Mouse (Mus musculus) lung, embryonic 15.5 days (tissue): ENCODE data around the gene Pole. TPM values are rescaled to one million over a fixed set of nuclear protein-coding genes. Genes with fewer than 3 reads are reported as not detected.

Experiments
- ATAC-seq: fragments of 200-750 bp; cut with Nextera tagmentation; 2 replicates; pipeline ENCODE4 v1.8.0; 2017; ENCODE audit warnings: moderate number of reproducible peaks, borderline replicate concordance; ENCODE audit not compliant: low FRiP score, low TSS enrichment; ENCODE audit errors: extremely low read depth
- H3K27ac ChIP-seq: fragments of 300-500 bp; sonication (generic); 2 replicates; pipeline ENCODE4 v1.5.1; 2015; ENCODE audit warnings: moderate library complexity, mild to moderate bottlenecking, inconsistent platforms
- H3K27me3 ChIP-seq: fragments of 300-500 bp; sonication (generic); 2 replicates; pipeline ENCODE4 v1.6.1; 2015; ENCODE audit warnings: inconsistent platforms
- H3K36me3 ChIP-seq: fragments of 300-500 bp; sonication (generic); 2 replicates; pipeline ENCODE4 v1.6.1; 2015; ENCODE audit warnings: inconsistent platforms
- H3K4me1 ChIP-seq: fragments of 300-500 bp; sonication (generic); 2 replicates; pipeline ENCODE4 v1.6.1; 2015; ENCODE audit warnings: inconsistent platforms
- H3K4me2 ChIP-seq: fragments of 300-500 bp; sonication (generic); 2 replicates; pipeline ENCODE4 v1.6.1; 2015; ENCODE audit warnings: inconsistent platforms, mild to moderate bottlenecking, moderate library complexity
- H3K4me3 ChIP-seq: fragments of 300-500 bp; sonication (generic); 2 replicates; pipeline ENCODE4 v1.5.1; 2015; ENCODE audit warnings: mild to moderate bottlenecking, inconsistent platforms
- H3K9ac ChIP-seq: fragments of 300-500 bp; sonication (generic); 2 replicates; pipeline ENCODE4 v1.6.1; 2015; ENCODE audit warnings: inconsistent platforms
- H3K9me3 ChIP-seq: fragments of 300-500 bp; sonication (generic); 2 replicates; pipeline ENCODE4 v1.6.1; 2016; ENCODE audit warnings: inconsistent platforms
- WGBS: fragments of 180-500 bp; shearing (Covaris S2); methylation state at CpG from one replicate; pipeline ENCODE4 v1.1.7; 2015; 5-methylcytosine and 5-hydroxymethylcytosine counted together
- polyA plus RNA-seq: library from polyadenylated mRNA; unstranded; fragments of >200 nt; fragmentation: Nextera tagmentation; extraction: Ambion mirVana; gene quantifications from 2 replicates; pipeline ENCODE4 v1.2.1, GENCODE M21; 2015

Gene Pole
- polyA plus RNA-seq, 1 experiment from 2014 or later = 35.2 TPM

DNA sequence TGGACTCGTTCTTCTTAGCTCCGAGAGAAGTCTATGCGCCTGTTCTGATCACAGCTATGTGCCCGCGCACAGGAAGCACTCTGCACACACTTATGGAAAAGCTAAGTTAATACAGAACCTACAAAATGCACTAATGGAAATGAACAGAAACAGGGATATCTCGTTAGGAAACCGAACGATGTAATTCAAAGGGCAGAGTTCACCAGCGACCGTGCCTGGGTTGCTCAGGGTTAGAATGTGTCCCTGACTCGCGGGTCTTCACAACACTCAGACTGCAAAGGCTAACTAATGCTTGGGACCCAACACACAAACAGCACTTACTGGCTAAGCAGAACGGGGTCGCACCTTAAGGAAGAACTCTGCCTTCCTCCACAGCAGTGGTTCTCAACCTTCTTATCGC, 950 bp upstream of the Pole start:
- H3K36me3 ChIP-seq = peaks cover 5% of the 10 kb centered on the region

DNA sequence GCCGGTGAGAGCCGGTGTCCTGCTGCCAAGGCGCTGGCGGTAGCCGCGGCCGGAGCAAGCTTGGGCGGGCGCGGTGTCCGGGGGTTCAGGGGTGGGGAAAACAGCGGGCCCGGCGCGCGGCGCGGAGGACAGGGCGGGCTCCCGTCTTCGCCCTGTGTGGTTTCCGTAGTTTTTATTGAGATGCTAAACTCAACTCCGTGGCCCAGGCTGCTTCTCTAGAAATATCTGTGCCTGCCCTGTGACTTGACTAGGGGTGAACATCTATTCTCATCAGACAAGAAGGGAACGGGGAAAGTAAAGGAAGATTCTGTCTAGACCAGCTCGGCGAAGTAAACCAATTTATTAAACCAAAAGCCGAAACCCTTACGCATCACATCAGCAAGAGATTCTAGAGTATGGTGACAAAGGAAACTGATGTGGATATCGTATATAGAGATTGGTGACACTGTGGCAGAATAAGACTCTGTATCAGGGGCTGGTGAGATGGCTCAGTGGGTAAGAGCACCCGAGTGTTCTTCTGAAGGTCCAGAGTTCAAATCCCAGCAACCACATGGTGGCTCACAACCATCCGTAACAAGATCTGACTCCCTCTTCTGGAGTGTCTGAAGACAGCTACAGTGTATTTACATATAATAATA, 459 bp downstream of the Pole start:
- Histone ChIP-seq H3K27me3 (0 out of 2 replicates have a peak, but pooled peaks cover 5% of the 10 kb centered on the region), H3K4me1 (peaks cover 15% of the 10 kb centered on the region), H3K4me2 (peak overlapping the region; percentile 93), H3K27ac (0 out of 2 replicates have a peak overlapping the region, but pooled peaks have one; percentile 26), H3K36me3 (peaks cover 18% of the 10 kb centered on the region), H3K9me3 (no peaks in the 10 kb centered on the region), H3K9ac (peak overlapping the region; percentile 76), H3K4me3 (peak overlapping the region; percentile 76)
- peak; percentile 80 for ATAC-seq
- 2% methylated on average over 26 of the region's 31 CpGs for WGBS

More for the DNA sequence above, 950 bp upstream of the Pole start:
- H3K9ac ChIP-seq = 0 out of 2 replicates have a peak overlapping the region, but pooled peaks have one; percentile 48
- ATAC-seq = no peak
- no peaks in the 10 kb centered on the region for H3K9me3 ChIP-seq
- no peak overlapping the region for H3K27ac ChIP-seq
- peaks cover 15% of the 10 kb centered on the region for H3K4me1 ChIP-seq
- H3K27me3 ChIP-seq = 0 out of 2 replicates have a peak, but pooled peaks cover 5% of the 10 kb centered on the region
- WGBS = 3% methylated on average over 15 of the region's 15 CpGs
- peak overlapping the region; percentile 76 for H3K4me3 ChIP-seq
- peak overlapping the region; percentile 93 for H3K4me2 ChIP-seq

DNA sequence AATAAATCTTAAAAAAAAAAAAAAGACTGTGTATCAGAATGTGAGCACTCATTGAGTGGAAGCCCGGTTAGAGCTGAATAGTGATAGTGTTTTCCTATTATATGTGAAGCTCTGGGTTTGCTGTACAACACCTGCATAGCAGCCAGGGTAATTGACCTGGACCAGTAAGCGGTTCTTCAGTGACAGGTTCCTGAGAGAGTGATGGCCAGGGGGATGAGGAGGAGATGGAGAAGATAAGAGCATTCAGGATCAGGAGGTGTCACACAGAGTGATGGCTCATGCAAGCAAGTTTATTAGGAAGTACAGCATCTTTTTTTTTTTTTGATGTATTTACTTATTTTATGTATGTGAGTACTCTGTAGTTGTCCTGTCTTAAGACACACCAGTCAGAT, 974 bp downstream of the Pole start:
- ATAC-seq = no peak
- 58% methylated on average over 2 of the region's 2 CpGs for WGBS

DNA sequence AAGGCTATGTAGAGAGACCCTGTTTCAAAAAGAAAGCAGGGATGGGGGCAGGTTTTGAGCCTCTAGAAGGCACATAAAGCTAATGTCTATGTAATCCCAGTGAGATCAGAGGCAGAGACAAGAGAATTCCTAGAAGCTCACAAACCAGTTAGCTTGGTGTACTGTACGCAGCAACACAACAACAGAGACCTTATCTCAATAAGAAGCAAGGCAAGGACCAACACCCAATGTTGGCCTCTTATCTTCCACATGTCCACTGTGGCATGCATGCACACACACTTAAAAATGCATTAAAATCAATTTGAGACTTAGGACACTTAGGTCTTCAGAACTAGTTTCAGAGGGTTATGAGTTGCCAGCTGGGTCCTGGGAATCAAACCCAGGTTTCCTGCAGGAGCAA, 5.5 kb downstream of the Pole start:
- H3K9ac ChIP-seq = no peak overlapping the region
- H3K4me3 ChIP-seq = no peak overlapping the region
- peaks cover 60% of the 10 kb centered on the region for H3K36me3 ChIP-seq
- 89% methylated on average over 1 of the region's 1 CpGs for WGBS
- no peak overlapping the region for H3K27ac ChIP-seq
- no peaks in the 10 kb centered on the region for H3K27me3 ChIP-seq
- no peaks in the 10 kb centered on the region for H3K9me3 ChIP-seq
- peaks cover 9% of the 10 kb centered on the region for H3K4me1 ChIP-seq
- H3K4me2 ChIP-seq = no peak overlapping the region
- ATAC-seq = no peak

More for the DNA sequence above, 974 bp downstream of the Pole start:
- Histone ChIP-seq H3K9ac (peak overlapping the region; percentile 76; the same call in 1 of the 2 replicates), H3K4me1 (peaks cover 15% of the 10 kb centered on the region), H3K36me3 (peaks cover 23% of the 10 kb centered on the region), H3K27ac (no peak overlapping the region), H3K27me3 (0 out of 2 replicates have a peak, but pooled peaks cover 5% of the 10 kb centered on the region), H3K4me2 (peak overlapping the region; percentile 93), H3K4me3 (peak overlapping the region; percentile 76), H3K9me3 (no peaks in the 10 kb centered on the region)

DNA sequence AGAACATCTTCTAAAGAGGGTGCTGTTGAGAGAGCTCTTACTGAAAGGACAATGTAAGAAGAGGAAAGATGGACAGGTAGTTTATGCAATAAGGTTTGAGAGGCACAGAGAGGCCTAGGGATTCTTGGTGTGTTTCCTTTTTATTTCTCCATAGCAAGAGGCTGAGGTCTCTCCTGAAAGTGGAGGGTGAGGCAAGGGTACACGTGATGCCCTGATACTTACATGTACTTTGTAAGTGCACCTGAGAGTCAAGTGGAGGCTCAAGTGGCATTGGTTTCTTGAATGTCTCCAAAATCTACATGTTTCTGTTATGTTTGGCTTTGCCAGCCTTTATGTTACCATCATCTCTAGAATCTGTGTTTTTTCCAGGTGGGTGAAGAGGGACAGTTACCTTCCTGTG, 10.5 kb downstream of the Pole start:
- no peaks in the 10 kb centered on the region for H3K9me3 ChIP-seq
- 65% methylated on average over 1 of the region's 1 CpGs for WGBS
- no peaks in the 10 kb centered on the region for H3K27me3 ChIP-seq
- no peak overlapping the region for H3K4me2 ChIP-seq
- no peak for ATAC-seq
- no peak overlapping the region for H3K9ac ChIP-seq
- H3K4me3 ChIP-seq = no peak overlapping the region
- peaks cover 78% of the 10 kb centered on the region for H3K36me3 ChIP-seq
- H3K4me1 ChIP-seq = no peaks in the 10 kb centered on the region
- H3K27ac ChIP-seq = no peak overlapping the region

DNA sequence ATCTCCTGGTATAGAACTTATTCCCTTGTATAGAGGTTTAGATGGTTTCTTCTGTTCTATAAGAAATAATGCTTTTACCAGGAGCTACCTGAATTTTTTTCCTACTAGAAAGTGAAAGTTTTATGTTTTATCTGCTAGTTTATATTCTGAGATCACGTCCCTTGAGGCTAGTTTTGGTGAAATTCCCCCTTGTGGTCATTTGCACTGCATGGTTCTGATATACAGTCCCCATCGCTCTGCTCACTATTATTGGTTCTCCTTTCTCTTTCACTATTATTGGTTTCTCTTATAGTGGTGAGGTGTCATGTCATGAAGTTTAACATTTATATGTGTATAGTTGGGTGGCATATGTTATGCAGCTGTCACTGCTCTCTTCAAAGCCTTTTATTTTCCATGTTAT, 14.5 kb downstream of the Pole start:
- Histone ChIP-seq H3K9ac (no peak overlapping the region), H3K27ac (no peak overlapping the region), H3K9me3 (no peaks in the 10 kb centered on the region), H3K4me3 (no peak overlapping the region), H3K36me3 (peaks cover 82% of the 10 kb centered on the region), H3K27me3 (no peaks in the 10 kb centered on the region), H3K4me1 (no peaks in the 10 kb centered on the region), H3K4me2 (no peak overlapping the region)
- WGBS = 86% methylated on average over 2 of the region's 2 CpGs
- ATAC-seq = no peak

DNA sequence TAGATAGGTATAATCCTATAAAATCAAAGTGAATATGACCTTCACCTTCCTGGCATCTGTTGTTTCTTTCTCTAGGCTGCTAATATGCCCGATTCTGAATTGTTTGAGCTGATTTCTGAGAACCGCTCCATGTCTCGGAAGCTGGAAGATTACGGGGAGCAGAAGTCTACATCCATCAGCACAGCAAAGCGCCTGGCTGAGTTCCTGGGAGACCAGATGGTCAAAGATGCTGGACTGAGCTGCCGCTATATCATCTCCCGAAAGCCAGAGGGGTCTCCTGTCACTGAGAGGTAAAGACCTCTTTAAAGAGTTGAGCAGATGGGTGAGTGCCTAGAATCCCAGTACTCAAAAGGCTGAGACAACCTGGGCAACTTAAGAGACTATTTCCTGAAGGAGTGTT, 22.8 kb downstream of the Pole start:
- no peak overlapping the region for H3K4me2 ChIP-seq
- no peaks in the 10 kb centered on the region for H3K9me3 ChIP-seq
- no peak overlapping the region for H3K9ac ChIP-seq
- no peaks in the 10 kb centered on the region for H3K27me3 ChIP-seq
- H3K36me3 ChIP-seq = peaks cover 85% of the 10 kb centered on the region
- 95% methylated on average over 7 of the region's 7 CpGs for WGBS
- no peak overlapping the region for H3K4me3 ChIP-seq
- no peaks in the 10 kb centered on the region for H3K4me1 ChIP-seq
- no peak overlapping the region for H3K27ac ChIP-seq
- ATAC-seq = no peak

DNA sequence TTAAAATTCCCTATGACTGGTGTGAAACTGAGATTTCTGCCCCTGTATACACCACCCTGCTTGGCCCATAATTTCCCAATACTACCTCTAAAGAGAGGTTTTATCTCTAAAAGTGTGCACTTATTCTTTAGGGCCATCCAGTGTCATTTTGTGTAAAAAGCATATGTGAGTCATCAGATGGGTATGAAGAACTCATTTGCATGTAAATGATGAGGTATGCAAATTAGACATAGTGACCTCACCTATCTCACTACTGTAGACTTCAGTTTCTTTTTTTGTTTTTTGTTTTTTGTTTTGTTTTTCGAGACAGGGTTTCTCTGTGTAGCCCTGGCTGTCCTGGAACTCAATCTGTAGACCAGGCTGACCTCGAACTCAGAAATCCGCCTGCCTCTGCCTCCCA, 27.0 kb downstream of the Pole start:
- peaks cover 69% of the 10 kb centered on the region for H3K36me3 ChIP-seq
- H3K4me1 ChIP-seq = no peaks in the 10 kb centered on the region
- H3K27me3 ChIP-seq = no peaks in the 10 kb centered on the region
- no peak for ATAC-seq
- no peak overlapping the region for H3K4me2 ChIP-seq
- WGBS = 90% methylated on average over 3 of the region's 3 CpGs
- H3K27ac ChIP-seq = no peak overlapping the region
- no peak overlapping the region for H3K4me3 ChIP-seq
- no peak overlapping the region for H3K9ac ChIP-seq
- no peaks in the 10 kb centered on the region for H3K9me3 ChIP-seq

DNA sequence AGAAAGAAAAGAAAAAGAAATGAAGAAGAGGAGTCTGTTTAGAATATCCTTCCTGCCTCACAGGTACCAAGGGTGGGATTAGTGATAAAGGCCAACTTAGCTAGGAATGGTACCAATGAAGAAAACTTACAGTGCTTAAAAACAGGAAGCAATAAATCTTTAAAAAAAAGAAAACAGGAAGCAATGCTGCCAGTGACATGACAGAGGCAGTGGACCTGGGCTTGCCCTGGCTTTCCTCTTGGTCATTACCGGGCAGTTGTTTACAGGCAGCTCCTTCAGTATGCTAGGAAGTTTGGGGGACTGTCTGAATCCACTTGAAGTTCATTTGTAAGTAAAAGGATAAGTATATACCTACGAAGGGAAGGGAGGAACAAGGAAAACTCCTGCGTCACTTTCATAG, 44.4 kb downstream of the Pole start:
- Histone ChIP-seq H3K36me3 (peaks cover 74% of the 10 kb centered on the region), H3K4me2 (no peak overlapping the region), H3K27ac (no peak overlapping the region), H3K4me1 (no peaks in the 10 kb centered on the region), H3K4me3 (no peak overlapping the region), H3K27me3 (no peaks in the 10 kb centered on the region), H3K9me3 (no peaks in the 10 kb centered on the region), H3K9ac (no peak overlapping the region)
- 67% methylated on average over 3 of the region's 3 CpGs for WGBS
- no peak for ATAC-seq

DNA sequence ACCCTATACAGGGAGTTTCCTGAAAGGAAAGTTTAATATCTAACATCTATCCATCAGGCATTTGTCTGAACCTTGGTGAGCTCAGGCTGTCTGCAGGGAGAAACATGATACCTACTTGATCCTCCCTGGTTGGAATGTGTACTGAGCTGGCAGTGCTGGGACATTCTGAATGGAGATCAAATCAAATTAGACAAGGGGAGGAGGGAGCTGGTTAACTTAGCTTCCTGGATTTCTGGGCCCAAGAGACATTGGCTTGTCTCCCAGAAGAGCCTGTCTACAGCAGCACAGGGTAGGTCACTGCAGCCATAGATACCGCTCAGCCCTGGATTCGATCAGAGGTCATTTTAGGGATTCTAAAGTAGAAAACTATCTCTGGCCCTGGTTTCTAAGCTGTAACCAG, 52.7 kb downstream of the Pole start:
- no peak overlapping the region for H3K27ac ChIP-seq
- WGBS = 75% methylated on average over 2 of the region's 2 CpGs

DNA sequence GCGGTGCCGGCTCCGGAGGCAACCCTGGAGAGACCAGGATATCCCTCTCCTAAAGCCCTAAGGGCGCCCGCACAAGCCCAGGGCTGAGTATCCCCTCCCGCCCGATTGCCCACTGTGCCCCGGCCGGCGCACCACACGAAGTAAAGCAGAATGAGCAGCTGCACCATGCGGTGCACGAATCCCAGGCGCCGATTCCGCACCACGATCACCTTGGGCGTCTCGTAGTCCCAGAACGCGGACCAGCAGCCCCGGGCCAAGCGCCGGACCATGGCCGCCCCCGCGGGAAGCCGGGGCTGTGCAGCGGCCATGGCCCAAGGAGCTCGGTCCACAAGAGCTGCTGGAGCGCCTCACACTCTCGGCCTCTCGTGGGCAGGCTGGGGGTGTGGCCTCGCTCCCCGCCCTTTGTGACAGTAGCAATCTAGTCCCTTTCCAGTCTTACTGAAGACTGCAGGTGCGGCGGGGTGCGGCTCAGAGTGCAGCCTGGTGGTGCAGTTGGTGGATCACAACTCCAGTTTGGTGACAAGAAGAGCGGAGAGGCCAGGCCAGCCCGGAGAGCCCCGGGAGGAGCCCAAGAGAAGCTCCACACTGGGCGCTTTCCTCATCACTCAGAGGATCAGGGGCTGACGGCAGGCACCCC, 56.7 kb downstream of the Pole start, which contains the start of gene P2rx2:
P2rx2 (minus strand) TSS at position 565 of the 637 bp plus-strand sequence.
- Histone ChIP-seq H3K4me3 (peak within 1 kb of the TSS; percentile 51), H3K27ac (peak within 1 kb of the TSS; percentile 74), H3K9ac (peak within 1 kb of the TSS; percentile 60), H3K4me1 (peaks cover 12% of the 10 kb centered on the region), H3K9me3 (no peaks in the 10 kb centered on the region), H3K4me2 (peak within 1 kb of the TSS; percentile 95), H3K36me3 (peaks cover 5% of the 10 kb centered on the region; the same call in 1 of the 2 replicates), H3K27me3 (peaks cover 21% of the 10 kb centered on the region)
- peak; percentile 63 for ATAC-seq
- WGBS = under 1% methylated on average over 43 of the region's 43 CpGs

More for the DNA sequence above, 52.7 kb downstream of the Pole start:
- H3K4me3 ChIP-seq = no peak overlapping the region
- H3K9ac ChIP-seq = no peak overlapping the region
- no peak; the same call in 1 of the 2 replicates for ATAC-seq
- no peaks in the 10 kb centered on the region for H3K9me3 ChIP-seq
- H3K4me2 ChIP-seq = no peak overlapping the region
- H3K27me3 ChIP-seq = peaks cover 21% of the 10 kb centered on the region
- peaks cover 12% of the 10 kb centered on the region for H3K4me1 ChIP-seq
- peaks cover 40% of the 10 kb centered on the region for H3K36me3 ChIP-seq

DNA sequence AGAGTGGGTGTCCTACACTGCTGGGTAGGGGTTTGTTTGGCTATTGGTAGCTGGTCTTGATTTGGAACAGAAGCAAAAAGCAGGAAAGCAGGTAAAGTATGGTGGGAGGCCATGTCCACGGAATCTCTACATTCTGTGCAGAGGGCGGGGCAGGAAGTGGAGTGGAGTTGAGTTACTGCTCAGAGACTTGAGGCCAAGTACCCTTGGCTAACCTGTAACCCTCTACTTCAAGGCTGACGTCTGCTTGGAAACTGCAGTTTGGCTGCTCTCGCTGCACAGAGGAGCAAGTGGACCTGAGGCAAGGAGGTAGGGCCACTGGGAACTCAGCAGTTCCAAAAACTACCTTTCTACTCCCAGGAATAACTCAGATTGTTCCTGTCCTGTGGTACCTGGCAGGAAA, 58.4 kb downstream of the Pole start, which contains the start of gene Lrcol1:
Lrcol1 (plus strand) TSS at position 207 of the 400 bp plus-strand sequence.
- Histone ChIP-seq H3K9me3 (no peaks in the 10 kb centered on the region), H3K9ac (no peak within 1 kb of the TSS), H3K4me2 (peak within 1 kb of the TSS; percentile 95), H3K4me1 (peaks cover 12% of the 10 kb centered on the region), H3K4me3 (no peak within 1 kb of the TSS), H3K27me3 (peaks cover 21% of the 10 kb centered on the region), H3K27ac (peak within 1 kb of the TSS; percentile 74), H3K36me3 (no peaks in the 10 kb centered on the region)
- ATAC-seq = peak; percentile 48; the same call in 1 of the 2 replicates
- 49% methylated on average over 4 of the region's 4 CpGs for WGBS
